Mouse (Mus musculus): ENCODE measurements around the gene Ptprd. TPM values are rescaled to one million over a fixed set of nuclear protein-coding genes. Genes with fewer than 3 reads are reported as not detected.
A peak's percentile ranks its signal among the peaks of the same experiment; 100 is the strongest.

The Ptprd gene
- polyA plus RNA-seq, 1 experiment from 2014 or later: 12.9 TPM

- Histone ChIP-seq H3K9me3 (no peaks in the 10 kb centered on the region), H3K27ac (0 out of 2 replicates have a peak overlapping the region, but pooled peaks have one; percentile 32), H3K4me1 (replicated peaks) (peaks cover 5% of the 10 kb centered on the region; the same call in 1 of the 2 replicates), H3K27me3 (replicated peaks) (no peaks in the 10 kb centered on the region), H3K4me3 (replicated peaks) (no peak overlapping the region), H3K9ac (no peak overlapping the region), H3K4me2 (replicated peaks) (no peak overlapping the region), H3K36me3 (no peaks in the 10 kb centered on the region)
- 44% methylated on average over 5 of the region's 5 CpGs for WGBS
- peak; percentile 34; the same call in 1 of the 2 replicates for ATAC-seq
Observed at GRCm38 (mm10) chr4:76324509-76324908, 1887.3 kb downstream of the Ptprd start.

DNA sequence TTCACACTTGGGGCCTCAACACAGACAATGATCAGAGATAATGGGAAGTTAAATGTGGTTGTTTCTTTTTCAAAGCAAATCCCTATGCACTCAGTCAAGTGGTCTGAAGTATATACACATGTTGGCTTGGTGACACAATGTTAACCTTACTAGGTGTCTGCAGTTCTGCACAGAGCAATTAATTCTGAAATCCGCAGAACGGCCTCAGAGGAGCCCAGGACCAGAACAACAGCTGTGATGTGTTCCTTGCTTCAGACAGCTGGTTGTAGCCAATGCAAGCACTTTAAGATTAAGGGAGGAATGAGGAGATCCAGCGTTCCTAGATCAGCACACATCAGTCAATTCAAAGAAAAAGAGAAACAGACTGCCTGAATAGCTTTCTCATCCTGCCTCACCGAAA lies 1891.9 kb downstream of the Ptprd start:
- WGBS: 34% methylated on average over 4 of the region's 4 CpGs
- Histone ChIP-seq H3K27me3 (replicated peaks) (no peaks in the 10 kb centered on the region), H3K4me1 (replicated peaks) (no peaks in the 10 kb centered on the region), H3K9me3 (no peaks in the 10 kb centered on the region), H3K4me2 (replicated peaks) (no peak overlapping the region), H3K4me3 (replicated peaks) (no peak overlapping the region), H3K27ac (no peak overlapping the region), H3K9ac (no peak overlapping the region), H3K36me3 (no peaks in the 10 kb centered on the region)
- peak; percentile 43; the same call in 1 of the 2 replicates for ATAC-seq

DNA sequence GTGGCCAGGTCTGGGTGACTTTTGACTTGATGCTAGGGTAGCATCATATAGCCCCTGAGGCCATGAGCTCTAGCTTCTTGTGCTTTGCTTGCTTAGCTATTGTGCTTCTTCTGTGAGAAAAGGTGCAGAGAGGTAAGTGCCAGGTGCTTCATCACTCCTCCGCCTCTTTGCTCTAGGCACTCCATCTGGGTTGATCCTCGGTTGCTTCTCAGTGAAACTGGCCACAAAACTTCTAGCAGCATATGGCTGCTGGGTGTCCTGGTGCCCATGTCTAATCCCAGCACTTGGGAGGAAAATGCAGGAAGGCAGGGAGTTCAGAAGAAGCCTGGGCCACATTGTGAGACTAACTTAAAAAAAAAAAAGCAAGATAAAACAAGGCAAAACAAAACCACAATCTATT lies 1895.8 kb downstream of the Ptprd start:
- no peak overlapping the region for H3K27ac ChIP-seq
- H3K9me3 ChIP-seq: no peaks in the 10 kb centered on the region
- 92% methylated on average over 2 of the region's 2 CpGs for WGBS
- no peak overlapping the region for H3K4me2 ChIP-seq (replicated peaks)
- H3K4me1 ChIP-seq (replicated peaks): no peaks in the 10 kb centered on the region
- H3K9ac ChIP-seq: no peak overlapping the region
- ATAC-seq: no peak
- H3K4me3 ChIP-seq (replicated peaks): no peak overlapping the region
- no peaks in the 10 kb centered on the region for H3K27me3 ChIP-seq (replicated peaks)
- H3K36me3 ChIP-seq: no peaks in the 10 kb centered on the region

- 76% methylated on average over 3 of the region's 3 CpGs for WGBS
- no peak for ATAC-seq
- Histone ChIP-seq H3K4me3 (replicated peaks) (no peak overlapping the region), H3K27ac (no peak overlapping the region), H3K4me1 (replicated peaks) (no peaks in the 10 kb centered on the region), H3K4me2 (replicated peaks) (no peak overlapping the region), H3K27me3 (replicated peaks) (no peaks in the 10 kb centered on the region), H3K9ac (no peak overlapping the region), H3K36me3 (no peaks in the 10 kb centered on the region), H3K9me3 (no peaks in the 10 kb centered on the region)
Observed at GRCm38 (mm10) chr4:76313749-76314148, 1898.0 kb downstream of the Ptprd start.

DNA sequence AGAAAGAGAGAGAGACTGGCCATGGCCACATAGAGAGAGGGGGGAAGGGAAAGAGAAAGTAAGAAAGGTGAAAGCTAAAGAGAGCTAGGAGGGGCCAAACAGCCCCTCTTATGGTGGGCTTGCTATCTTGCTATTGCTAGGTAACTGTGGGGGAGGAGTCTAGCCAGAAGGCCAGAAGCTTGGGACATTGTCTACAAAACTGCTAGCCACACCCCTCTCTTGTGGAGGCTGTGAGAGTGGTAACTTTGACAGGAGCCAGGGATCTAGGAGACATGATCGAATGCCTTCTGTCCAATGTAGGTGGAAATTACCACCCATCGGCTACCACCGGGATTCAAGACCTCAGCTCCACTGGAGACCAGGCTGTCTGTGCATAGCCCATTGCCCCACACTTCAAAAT lies 1899.2 kb downstream of the Ptprd start:
- Histone ChIP-seq H3K4me2 (replicated peaks) (no peak overlapping the region), H3K4me1 (replicated peaks) (no peaks in the 10 kb centered on the region), H3K4me3 (replicated peaks) (no peak overlapping the region), H3K9ac (no peak overlapping the region), H3K9me3 (no peaks in the 10 kb centered on the region), H3K27me3 (replicated peaks) (no peaks in the 10 kb centered on the region), H3K36me3 (no peaks in the 10 kb centered on the region), H3K27ac (no peak overlapping the region)
- WGBS: 75% methylated on average over 3 of the region's 3 CpGs
- no peak for ATAC-seq

DNA sequence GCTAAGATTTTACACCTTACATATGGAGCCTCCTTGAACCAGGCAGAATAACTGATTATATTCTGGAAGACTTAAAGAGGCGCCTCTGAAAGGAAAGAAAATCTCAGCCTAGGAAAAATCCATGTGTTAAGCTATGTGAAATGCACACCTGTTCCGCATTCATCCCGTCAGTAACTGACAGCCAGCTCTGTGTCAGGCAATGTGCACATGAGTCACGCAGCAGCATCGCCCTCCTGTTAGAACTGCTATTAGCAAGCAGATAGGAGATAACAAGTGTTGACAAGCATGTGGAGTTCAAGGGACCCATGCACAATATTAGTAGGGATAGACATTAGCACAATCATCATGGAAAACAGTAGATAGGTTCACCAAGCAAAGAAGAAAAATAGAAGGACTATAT lies 1905.8 kb downstream of the Ptprd start:
- Histone ChIP-seq H3K9ac (no peak overlapping the region), H3K9me3 (no peaks in the 10 kb centered on the region), H3K27ac (no peak overlapping the region), H3K27me3 (replicated peaks) (no peaks in the 10 kb centered on the region), H3K4me2 (replicated peaks) (no peak overlapping the region), H3K4me3 (replicated peaks) (no peak overlapping the region), H3K4me1 (replicated peaks) (no peaks in the 10 kb centered on the region), H3K36me3 (no peaks in the 10 kb centered on the region)
- no peak for ATAC-seq
- 88% methylated on average over 5 of the region's 5 CpGs for WGBS

GRCm38 (mm10) chr4:76297375-76297774 lies 1914.4 kb downstream of the Ptprd start:
- no peaks in the 10 kb centered on the region for H3K27me3 ChIP-seq (replicated peaks)
- no peaks in the 10 kb centered on the region for H3K36me3 ChIP-seq
- no peaks in the 10 kb centered on the region for H3K9me3 ChIP-seq
- no peak overlapping the region for H3K4me3 ChIP-seq (replicated peaks)
- no peaks in the 10 kb centered on the region for H3K4me1 ChIP-seq (replicated peaks)
- 54% methylated on average over 3 of the region's 3 CpGs for WGBS
- H3K4me2 ChIP-seq (replicated peaks): no peak overlapping the region
- H3K27ac ChIP-seq: no peak overlapping the region
- no peak for ATAC-seq
- H3K9ac ChIP-seq: no peak overlapping the region

DNA sequence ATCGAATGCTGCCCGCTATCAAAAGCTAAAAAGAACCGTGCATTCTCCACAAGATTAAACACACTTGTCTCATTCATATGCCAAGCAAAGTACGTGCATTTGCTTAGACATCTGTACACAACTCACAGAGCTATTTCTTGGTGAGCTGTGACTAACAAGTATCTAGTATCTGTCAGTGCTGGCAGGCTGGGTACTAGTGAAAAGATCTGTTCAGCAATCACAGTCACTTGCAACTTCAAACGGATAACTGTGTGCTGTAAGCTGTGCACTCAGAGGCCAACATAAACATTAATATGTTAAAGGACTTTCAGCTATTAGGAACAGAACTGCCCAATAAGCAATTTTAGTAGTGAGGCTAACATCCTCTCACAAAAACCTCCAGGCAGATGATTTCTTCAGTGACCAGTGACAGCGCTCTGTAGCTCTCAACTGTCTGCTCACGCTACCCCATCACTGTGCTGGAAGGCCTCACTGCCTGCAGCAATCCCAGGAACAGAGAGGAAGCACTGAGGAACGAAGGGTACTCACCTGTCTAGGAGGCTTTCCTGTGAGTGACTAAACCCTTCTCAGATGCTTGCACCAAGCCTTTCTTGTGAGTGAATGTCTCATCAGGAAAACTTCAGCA lies 1918.9 kb downstream of the Ptprd start:
- H3K9me3 ChIP-seq: no peaks in the 10 kb centered on the region
- H3K27me3 ChIP-seq (replicated peaks): no peaks in the 10 kb centered on the region
- H3K4me2 ChIP-seq (replicated peaks): no peak overlapping the region
- no peaks in the 10 kb centered on the region for H3K4me1 ChIP-seq (replicated peaks)
- no peak overlapping the region for H3K9ac ChIP-seq
- no peak overlapping the region for H3K27ac ChIP-seq
- no peak for ATAC-seq
- H3K36me3 ChIP-seq: no peaks in the 10 kb centered on the region
- no peak overlapping the region for H3K4me3 ChIP-seq (replicated peaks)
- 69% methylated on average over 8 of the region's 8 CpGs for WGBS

GRCm38 (mm10) chr4:76290484-76290818 lies 1921.3 kb downstream of the Ptprd start:
- Histone ChIP-seq H3K36me3 (no peaks in the 10 kb centered on the region), H3K4me1 (replicated peaks) (no peaks in the 10 kb centered on the region), H3K27me3 (replicated peaks) (no peaks in the 10 kb centered on the region), H3K27ac (no peak overlapping the region), H3K9me3 (no peaks in the 10 kb centered on the region), H3K4me3 (replicated peaks) (no peak overlapping the region), H3K9ac (no peak overlapping the region), H3K4me2 (replicated peaks) (no peak overlapping the region)
- ATAC-seq: no peak
- WGBS: 91% methylated on average over 1 of the region's 1 CpGs

GRCm38 (mm10) chr4:76289612-76290483 lies 1921.9 kb downstream of the Ptprd start:
- no peak overlapping the region for H3K9ac ChIP-seq
- ATAC-seq: no peak
- H3K4me3 ChIP-seq (replicated peaks): no peak overlapping the region
- H3K27me3 ChIP-seq (replicated peaks): no peaks in the 10 kb centered on the region
- no peak overlapping the region for H3K27ac ChIP-seq
- no peak overlapping the region for H3K4me2 ChIP-seq (replicated peaks)
- no peaks in the 10 kb centered on the region for H3K36me3 ChIP-seq
- no peaks in the 10 kb centered on the region for H3K9me3 ChIP-seq
- H3K4me1 ChIP-seq (replicated peaks): no peaks in the 10 kb centered on the region
- WGBS: 69% methylated on average over 12 of the region's 12 CpGs

DNA sequence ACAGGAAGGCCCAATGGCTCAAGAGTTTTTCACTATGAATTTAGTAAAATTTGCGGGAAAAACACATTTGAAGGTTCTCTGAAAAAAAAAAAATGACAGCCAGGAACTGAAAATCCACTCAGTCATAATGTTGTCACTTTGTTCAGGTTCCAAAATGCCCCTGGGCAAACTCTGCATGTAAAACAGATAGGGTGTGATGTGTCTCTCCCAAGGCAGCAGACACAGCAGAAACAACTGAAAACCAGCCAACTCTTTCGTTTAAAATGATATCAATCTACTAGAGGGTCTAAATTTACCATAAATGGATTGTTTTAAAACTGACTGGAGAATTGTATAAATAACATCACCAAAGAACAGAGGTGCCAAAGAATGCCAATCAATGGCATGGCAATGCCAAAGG lies 1925.7 kb downstream of the Ptprd start:
- Histone ChIP-seq H3K27ac (no peak overlapping the region), H3K9me3 (no peaks in the 10 kb centered on the region), H3K4me3 (replicated peaks) (no peak overlapping the region), H3K9ac (no peak overlapping the region), H3K4me2 (replicated peaks) (no peak overlapping the region), H3K27me3 (replicated peaks) (no peaks in the 10 kb centered on the region), H3K36me3 (no peaks in the 10 kb centered on the region), H3K4me1 (replicated peaks) (no peaks in the 10 kb centered on the region)
- no peak for ATAC-seq
- WGBS: 71% methylated on average over 2 of the region's 2 CpGs

GRCm38 (mm10) chr4:76282886-76283285 lies 1928.9 kb downstream of the Ptprd start:
- Histone ChIP-seq H3K4me3 (replicated peaks) (no peak overlapping the region), H3K27ac (no peak overlapping the region), H3K9ac (no peak overlapping the region), H3K4me2 (replicated peaks) (no peak overlapping the region), H3K36me3 (no peaks in the 10 kb centered on the region), H3K9me3 (no peaks in the 10 kb centered on the region), H3K27me3 (replicated peaks) (no peaks in the 10 kb centered on the region), H3K4me1 (replicated peaks) (no peaks in the 10 kb centered on the region)
- WGBS: 66% methylated on average over 4 of the region's 4 CpGs
- no peak for ATAC-seq

DNA sequence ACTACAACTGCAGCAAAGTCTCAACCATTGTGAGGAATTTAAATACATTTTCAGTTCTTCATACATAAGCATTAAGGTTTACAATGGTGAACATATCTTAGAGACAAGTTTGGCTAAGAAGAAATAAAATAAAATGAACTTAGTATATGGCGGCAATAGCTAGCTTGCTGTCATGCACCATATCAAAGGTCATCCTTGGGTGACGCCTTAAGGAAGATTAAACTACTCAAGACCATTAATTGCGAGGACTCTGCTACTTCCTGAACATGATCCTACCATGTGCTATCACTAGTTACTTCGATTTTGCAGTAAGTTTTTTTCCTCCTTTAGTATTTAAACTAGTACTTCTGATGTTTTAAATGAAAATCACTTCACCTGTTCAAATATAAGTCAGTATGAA lies 1949.0 kb downstream of the Ptprd start:
- 84% methylated on average over 4 of the region's 4 CpGs for WGBS
- ATAC-seq: no peak
- H3K4me2 ChIP-seq (replicated peaks): no peak overlapping the region

More for the DNA sequence above, 1949.0 kb downstream of the Ptprd start:
- H3K27ac ChIP-seq: no peak overlapping the region
- no peak overlapping the region for H3K9ac ChIP-seq
- no peak overlapping the region for H3K4me3 ChIP-seq (replicated peaks)
- H3K27me3 ChIP-seq (replicated peaks): no peaks in the 10 kb centered on the region
- H3K36me3 ChIP-seq: no peaks in the 10 kb centered on the region
- no peaks in the 10 kb centered on the region for H3K9me3 ChIP-seq
- H3K4me1 ChIP-seq (replicated peaks): no peaks in the 10 kb centered on the region

Data from intestine, embryonic 15.5 days (tissue).